Mouse (Mus musculus) spleen, adult 2 months (tissue): ENCODE results near the gene Rfx4.

Experiments used
- CTCF ChIP-seq: fragments of 200-500 bp; IDR thresholded peaks from 2 replicates; pipeline ENCODE4 v1.5.1; 2011; ENCODE audit warnings: mild to moderate bottlenecking, inconsistent platforms; ENCODE audit not compliant: insufficient read depth, insufficient read length, insufficient replicate concordance; ENCODE audit errors: extremely low read depth
- POLR2A ChIP-seq: fragments of 200-500 bp; IDR thresholded peaks from 2 replicates; pipeline ENCODE4 v1.6.1; 2011; ENCODE audit warnings: low read depth, low read length, inconsistent platforms

DNA sequence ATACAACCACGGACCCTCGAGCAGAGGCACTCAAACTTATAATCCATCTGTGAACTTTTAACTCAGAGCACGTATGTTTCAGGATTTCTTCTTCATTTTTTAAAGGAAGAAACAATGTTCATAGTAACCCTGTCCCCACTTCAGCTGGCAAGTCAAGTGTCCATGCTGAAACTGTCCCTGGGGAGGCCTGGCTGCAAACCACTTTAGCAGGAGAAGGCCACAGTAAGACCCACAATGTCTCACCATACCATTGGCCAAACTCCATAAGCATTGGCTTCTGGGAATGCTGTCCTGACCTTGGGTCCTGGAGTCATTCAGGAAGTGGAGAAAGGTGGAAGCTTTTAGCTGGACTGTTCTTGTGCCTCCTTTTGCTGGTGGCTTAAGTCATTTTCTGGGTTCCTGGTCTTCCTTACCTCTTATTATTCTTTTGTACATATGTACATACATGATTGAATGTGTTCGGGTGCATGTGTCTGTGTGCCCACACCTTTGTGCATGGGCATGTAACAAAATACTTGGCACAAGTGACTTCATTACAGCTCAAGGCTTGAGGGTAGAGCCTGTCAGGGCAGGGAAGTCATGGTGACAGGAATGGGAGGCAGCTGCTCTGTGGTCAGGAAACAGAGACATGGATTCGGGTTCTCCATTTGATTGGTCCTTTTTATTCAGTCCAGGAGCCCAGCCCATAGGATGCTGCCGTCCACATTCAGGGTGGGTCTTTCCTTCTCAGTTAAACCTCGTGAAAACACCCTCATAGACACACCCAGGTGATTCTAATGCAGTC, 61.4 kb downstream of the Rfx4 start:
- TF ChIP-seq POLR2A, result no peak
- no peak for TF ChIP-seq CTCF
